Mouse (Mus musculus): Measurements from ENCODE around the gene Iqcg.

The Iqcg gene

DNA sequence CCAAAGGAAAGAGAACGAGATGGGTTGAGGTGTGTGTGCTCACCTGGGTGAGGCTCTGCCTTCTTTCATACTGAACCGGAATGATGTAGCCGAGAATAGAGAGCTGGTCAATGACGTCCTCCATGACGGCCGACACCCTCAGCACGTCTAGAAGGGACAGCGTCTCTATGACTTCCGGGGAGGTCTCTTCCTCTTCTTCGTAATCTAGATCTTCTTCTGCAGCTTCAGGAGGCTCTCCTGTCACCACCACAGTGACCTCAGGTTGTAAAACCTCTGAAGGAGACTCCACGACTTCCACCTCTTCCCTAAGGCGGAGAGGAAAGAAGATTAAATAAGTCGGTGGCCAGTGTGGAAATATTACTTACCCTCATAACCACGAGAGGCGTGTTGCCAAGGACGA, 6.2 kb downstream of the Iqcg start:
- no peak for DNase-seq

DNA sequence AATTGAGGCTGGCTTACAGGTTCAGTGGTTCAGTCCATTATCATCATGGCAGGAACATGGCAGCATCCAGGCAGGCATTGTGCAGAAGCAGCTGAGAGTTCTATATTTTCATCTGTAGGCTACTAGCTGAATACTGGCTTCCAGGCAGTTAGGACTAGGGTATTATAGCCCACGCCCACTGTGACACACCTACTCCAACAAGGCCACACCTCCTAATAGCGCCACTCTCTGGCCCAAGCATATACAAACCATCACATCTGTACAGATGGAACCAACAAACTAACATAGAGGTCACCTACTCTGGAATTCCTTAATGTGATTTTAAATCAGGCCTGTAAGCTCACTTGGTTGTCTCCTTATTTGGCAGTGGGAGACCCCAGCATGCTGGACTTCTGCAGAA, 7.3 kb downstream of the Iqcg start:
- DNase-seq, result no peak

GRCm38 (mm10) chr16:33048004-33048403, 8.0 kb downstream of the Iqcg start:
- no peak for DNase-seq

- DNase-seq, result no peak
Measured at GRCm38 (mm10) chr16:33043268-33043667, 12.8 kb downstream of the Iqcg start.

DNA sequence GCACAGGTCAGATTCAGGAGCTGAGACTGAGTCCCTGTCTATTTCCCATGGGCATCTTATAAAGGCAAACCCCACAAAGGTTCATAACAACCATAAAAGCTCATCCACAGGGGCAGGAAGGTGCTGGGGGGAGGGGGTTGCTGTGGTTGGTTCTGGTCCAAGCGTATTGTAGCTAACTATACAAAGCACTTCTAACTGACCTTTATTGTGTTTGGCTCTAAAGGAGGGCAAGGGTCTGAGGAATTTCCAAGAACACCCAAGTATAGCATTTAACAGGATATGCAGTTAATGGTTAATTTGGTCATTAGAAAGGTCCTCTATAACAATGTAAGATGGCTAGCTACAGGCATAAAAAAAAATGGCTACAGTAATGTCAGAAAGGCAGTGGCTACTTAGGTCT, 13.3 kb downstream of the Iqcg start:
- no peak for DNase-seq

DNA sequence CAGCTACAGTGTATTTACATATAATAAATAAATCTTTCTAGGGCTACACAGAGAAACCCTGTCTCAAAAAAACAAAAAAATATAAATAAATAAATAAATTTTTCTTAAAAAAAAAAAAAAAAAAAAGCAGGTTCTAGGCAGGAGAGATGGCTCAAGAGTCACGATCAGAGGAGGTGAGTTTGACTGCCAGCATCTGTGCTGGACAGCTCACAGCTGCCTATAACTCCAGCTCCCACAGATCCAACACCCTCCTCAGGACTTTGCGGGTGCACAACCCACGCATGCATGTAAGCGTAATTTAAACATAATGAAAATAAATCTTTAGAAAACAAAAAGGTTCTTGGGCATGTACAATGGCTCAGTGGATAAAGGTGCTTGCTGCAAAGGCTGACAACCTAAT, 20.0 kb downstream of the Iqcg start:
- no peak for DNase-seq

DNA sequence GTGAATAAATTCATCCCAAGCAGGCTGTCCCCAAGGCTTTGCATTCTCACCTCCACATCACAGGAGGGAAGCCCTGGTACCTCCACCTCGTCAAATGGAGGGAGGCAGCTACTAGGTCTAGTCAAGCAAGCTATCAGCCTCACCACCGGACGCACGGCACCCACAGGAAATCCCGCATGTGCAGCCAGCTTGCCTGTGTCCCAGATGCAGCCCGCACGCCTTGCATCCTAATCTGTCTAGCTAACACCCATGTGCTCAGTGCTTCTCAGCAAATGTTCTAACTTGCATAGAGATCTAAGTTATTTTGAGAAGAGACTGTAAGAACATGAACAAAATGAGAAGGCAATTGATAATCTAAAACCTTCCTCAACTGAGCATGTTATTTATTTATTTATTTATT, 29.7 kb downstream of the Iqcg start:
- peak; percentile 26 for DNase-seq

DNA sequence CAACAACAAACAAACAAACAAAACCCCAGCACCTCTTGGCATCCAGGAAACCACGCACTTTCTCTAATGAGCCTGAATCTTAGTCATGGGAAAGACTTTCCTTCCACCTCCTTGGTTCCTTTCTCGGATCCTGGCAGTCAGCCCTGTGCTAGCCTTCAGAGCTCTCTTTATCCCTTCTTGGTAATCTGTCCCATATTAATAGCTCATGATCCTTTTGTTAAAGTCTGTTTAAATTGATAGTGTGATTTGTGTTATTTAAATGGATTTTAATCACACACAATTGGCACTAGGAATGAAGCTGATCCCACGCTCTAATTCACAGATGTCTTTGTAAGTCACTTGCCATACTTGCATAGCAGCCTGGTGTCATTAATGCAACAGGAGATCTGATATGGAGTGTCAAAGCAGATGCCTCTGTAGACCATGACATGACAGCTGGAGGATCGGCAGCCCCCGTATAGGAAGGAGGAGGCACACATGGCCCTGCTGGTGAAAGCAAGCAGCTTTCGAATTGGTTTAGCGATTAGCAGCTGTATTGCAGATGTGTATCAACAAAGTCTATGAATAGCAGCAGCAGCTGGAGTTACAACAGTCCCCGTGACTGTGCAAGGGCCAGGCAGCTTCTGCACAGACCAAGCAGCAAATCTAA, 31.4 kb downstream of the Iqcg start:
- DNase-seq, result no peak

DNA sequence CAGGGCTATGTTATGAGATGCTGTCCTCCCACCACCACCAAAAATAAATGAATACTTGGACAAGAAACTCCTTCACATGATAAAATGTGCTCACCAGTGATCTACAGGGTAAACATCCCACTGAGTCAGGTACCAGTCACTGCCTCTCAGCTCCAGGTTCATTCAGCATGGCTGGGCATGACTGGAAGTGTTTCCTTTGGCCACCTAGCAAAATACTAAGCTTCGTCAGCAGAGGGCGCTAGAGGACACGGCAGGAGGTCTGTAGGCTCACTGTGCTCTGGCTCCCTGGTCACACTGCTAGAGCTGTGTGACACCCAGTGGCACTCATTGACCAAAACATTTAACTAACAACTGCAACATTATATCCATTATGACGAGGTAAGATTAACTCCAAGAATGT, 32.3 kb downstream of the Iqcg start:
- peak; percentile 75 for DNase-seq

GRCm38 (mm10) chr16:33021381-33021780, 34.6 kb downstream of the Iqcg start:
- no peak for DNase-seq

DNA sequence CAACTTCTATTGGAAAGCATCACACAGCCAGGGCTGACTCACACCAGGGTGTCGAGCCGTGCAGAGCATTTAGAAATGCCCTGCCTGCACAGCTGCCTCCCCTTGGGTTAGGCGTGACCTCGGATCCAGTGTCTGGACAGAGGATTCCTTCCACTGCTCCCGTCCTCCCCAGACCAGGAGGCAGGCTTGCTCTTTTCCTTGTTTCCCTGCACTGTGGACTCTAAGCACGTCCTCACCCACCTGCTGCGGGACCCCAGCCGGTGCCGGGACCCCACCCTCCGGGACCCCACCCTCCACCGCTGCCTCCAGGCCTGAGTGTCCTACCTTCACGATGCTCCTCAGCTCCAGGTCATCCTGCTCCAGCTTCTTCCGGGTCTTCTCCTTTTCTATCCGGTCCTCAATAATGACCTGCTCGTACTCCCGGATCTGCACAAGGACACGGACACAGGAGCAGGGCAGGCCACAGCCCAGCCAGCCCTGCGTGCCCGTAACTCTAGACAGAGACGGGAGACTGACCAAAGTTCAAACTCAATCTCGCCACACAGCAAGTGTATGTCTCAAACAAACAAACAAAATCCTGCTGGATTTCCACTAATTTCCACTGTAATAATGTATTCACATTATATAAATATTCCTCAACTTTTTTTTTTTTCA, 36.8 kb downstream of the Iqcg start:
- no peak for DNase-seq

- DNase-seq, result peak; percentile 34
Measured at GRCm38 (mm10) chr16:33017677-33018349, 38.2 kb downstream of the Iqcg start.

DNA sequence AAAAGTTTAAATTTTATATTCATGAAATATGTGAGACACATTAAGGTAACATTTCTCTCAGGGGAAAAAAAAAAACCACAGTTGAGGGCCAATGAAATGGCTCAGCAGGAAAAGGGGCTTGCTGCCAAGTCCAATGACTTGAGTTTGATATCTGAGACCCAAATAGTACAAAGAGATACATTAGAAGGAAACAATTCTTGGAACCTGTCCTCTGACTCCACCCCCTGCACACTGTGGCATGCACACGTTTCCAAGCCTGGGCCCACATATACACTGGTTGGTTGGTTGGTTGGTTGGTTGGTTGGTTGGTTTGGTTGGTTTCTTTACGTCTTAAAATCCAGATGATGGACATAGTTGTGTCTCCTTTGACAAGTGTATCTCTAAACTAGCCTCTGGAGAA, 40.0 kb downstream of the Iqcg start:
- no peak for DNase-seq

DNA sequence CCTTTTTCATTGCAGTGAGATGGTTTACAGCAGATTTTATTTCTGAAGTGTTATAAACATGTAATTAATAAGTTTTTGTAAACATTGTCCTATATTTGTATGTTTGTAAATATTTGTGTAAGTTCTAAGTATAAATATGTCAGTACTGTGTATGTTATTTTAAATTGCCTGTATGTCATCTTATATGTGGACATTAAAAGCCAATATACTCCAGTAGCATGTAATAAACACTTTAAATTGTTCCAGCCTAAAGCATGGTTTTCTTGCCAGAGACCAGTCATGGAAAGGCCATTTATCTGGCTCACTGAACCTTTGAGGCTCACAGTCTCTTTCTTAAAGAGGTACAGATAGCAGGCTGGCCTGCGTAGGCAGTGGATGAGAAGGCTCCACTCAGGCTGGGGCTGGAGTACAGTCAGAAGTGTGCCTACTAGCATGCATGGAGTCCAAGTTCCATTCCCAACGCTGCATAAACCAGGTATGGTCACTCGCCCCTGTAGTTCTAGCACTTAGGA, 40.6 kb downstream of the Iqcg start:
- no peak for DNase-seq

DNA sequence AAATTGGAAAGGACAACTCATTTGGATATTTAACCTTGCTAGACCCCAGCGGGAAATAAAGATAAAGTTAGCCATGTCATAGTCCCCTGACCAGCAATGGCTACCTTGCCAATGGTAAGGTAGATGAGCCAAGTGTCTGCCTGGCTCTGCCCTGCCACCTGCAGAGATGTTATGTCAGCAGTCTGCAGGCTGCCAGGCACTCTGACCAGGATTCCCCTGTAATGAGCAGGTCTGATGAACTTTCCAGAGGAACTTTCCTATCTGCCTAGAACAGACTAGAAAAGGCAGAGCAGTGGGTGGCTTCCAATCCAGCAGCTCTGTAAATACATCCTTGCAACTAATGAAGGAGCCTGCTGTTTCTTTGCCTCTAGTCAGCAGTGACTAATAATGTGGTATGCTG, 41.1 kb downstream of the Iqcg start:
- DNase-seq, result no peak

- DNase-seq, result no peak
Measured at GRCm38 (mm10) chr16:33013801-33014200, 42.2 kb downstream of the Iqcg start.

GRCm38 (mm10) chr16:33010166-33010565, 45.9 kb downstream of the Iqcg start:
- no peak for DNase-seq

GRCm38 (mm10) chr16:33007436-33007835, 48.6 kb downstream of the Iqcg start:
- DNase-seq, result no peak

GRCm38 (mm10) chr16:33006888-33007287, 49.1 kb downstream of the Iqcg start:
- no peak for DNase-seq

DNA sequence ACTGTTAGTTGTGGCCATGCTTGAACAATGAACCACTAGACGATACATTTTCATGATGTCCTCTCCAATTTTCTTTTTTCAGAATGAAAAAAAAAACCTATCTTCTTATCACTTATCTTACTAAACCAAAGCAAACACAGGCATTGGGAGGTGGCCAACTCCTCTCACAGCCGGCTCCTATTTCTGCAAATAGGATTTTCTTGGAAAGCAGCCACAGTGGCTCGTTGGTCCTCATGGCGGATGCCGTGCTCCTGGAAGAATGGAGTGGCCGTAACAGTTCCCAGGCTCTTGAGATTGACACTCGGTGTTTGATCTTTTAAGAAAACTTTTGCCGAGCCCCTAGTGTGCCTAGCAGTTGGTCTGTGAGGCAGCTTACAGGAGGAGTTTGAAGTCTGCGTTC, 50.8 kb downstream of the Iqcg start:
- DNase-seq, result no peak

DNA sequence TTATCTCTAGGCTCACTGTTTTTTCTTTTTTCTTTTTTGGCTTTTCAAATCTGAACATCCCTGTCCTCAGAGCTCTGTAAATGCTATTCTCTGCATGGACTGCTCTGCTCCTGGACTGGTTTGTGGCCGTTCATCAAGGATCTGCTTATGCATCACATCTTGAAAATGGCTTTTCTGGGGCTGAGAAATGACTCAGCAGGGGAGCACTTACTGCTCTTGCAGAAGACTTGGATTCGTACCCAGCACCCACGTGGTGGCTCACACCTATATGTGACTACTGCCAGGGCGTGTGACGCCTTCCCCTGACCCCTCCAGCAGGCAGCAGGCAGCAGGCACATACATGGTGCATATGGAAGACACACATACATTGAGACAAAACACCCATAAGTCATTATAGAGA, 63.9 kb downstream of the Iqcg start:
- DNase-seq, result peak; percentile 51

- no peak for DNase-seq
Measured at GRCm38 (mm10) chr16:32984631-32985030, 71.4 kb downstream of the Iqcg start.

DNA sequence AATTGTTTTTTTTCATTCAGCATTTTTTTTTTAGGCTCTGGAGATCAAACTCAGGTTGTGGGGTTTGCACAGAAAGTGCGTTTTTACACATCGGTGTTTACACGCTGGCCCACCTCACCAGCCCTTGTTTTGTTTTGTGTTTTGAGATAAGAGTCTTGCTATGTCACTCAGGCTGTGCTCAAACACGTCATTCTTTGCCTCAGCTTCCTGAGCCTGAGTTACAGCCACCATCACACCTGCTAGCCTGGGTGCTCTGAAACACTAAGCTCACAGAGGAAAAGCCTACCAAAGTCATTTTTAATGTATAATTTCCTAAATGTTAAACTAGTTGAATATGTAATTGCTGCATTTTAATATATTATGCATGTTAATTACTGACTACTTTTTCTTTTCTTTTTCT, 74.6 kb downstream of the Iqcg start:
- no peak for DNase-seq

DNA sequence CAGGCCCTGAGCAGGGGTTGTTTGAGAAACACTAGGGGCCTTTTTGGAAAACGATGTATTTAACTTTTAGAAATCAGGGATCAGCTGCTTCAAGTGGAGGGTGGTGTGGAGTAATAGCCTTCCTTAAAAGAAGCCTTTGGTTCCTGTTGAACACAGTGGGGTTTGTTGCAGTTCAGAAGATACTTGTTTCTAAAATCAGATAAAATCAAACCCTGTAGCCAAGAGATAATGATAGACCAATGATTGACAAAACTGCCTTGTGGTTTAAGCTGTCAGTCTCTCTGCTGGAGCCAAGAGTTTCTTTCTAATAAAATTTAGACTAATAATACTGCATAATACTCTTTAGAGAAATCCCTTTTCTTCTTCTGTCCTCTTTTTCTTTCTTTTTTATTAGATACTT, 75.8 kb downstream of the Iqcg start:
- DNase-seq, result no peak
